Mouse (Mus musculus) hindbrain, embryonic 12.5 days (tissue): ENCODE data around the gene Ifnl3. TPM values are rescaled to one million over a fixed set of nuclear protein-coding genes. Genes with fewer than 3 reads are reported as not detected.

Experiments
- ATAC-seq: fragments of 200-750 bp; cut with Nextera tagmentation; 2 replicates; pipeline ENCODE4 v1.8.0; 2017; ENCODE audit warnings: moderate TSS enrichment; ENCODE audit not compliant: low FRiP score
- H3K27ac ChIP-seq: fragments of 300-500 bp; sonication (generic); 2 replicates; pipeline ENCODE4 v1.5.1; 2016; ENCODE audit warnings: mild to moderate bottlenecking
- H3K27me3 ChIP-seq: fragments of 300-500 bp; sonication (generic); 2 replicates; pipeline ENCODE4 v1.6.1; 2016; ENCODE audit warnings: mild to moderate bottlenecking
- H3K36me3 ChIP-seq: fragments of 300-500 bp; sonication (generic); 2 replicates; pipeline ENCODE4 v1.6.1; 2016; ENCODE audit warnings: mild to moderate bottlenecking
- H3K4me1 ChIP-seq: fragments of 300-500 bp; sonication (generic); 2 replicates; pipeline ENCODE4 v1.6.1; 2016
- H3K4me2 ChIP-seq: fragments of 300-500 bp; sonication (generic); replicated peaks from 2 replicates; pipeline ENCODE4 v1.6.1; 2016; ENCODE audit warnings: mild to moderate bottlenecking
- H3K4me3 ChIP-seq: fragments of 300-500 bp; sonication (generic); 2 replicates; pipeline ENCODE4 v1.5.1; 2016; ENCODE audit warnings: mild to moderate bottlenecking
- H3K9ac ChIP-seq: fragments of 300-500 bp; sonication (generic); 2 replicates; pipeline ENCODE4 v1.6.1; 2016; ENCODE audit warnings: mild to moderate bottlenecking, moderate library complexity
- H3K9me3 ChIP-seq: fragments of 300-500 bp; sonication (generic); replicated peaks from 2 replicates; pipeline ENCODE4 v1.6.1; 2016; ENCODE audit warnings: mild to moderate bottlenecking
- WGBS: fragments of 180-500 bp; shearing (Covaris S2); methylation state at CpG from one replicate; pipeline ENCODE4 v1.1.7; 2016; 5-methylcytosine and 5-hydroxymethylcytosine counted together
- microRNA-seq: library from miRNA; unstranded; fragments of <30 nt; microRNA quantifications from one replicate; pipeline ENCODE4, GENCODE M21; 2017
- polyA plus RNA-seq: library from polyadenylated mRNA; unstranded; fragments of >200 nt; fragmentation: Nextera tagmentation; extraction: Ambion mirVana; gene quantifications from 2 replicates; pipeline ENCODE4 v1.2.1, GENCODE M21; 2016

Gene Ifnl3
- polyA plus RNA-seq, 1 experiment from 2014 or later, result not detected

DNA sequence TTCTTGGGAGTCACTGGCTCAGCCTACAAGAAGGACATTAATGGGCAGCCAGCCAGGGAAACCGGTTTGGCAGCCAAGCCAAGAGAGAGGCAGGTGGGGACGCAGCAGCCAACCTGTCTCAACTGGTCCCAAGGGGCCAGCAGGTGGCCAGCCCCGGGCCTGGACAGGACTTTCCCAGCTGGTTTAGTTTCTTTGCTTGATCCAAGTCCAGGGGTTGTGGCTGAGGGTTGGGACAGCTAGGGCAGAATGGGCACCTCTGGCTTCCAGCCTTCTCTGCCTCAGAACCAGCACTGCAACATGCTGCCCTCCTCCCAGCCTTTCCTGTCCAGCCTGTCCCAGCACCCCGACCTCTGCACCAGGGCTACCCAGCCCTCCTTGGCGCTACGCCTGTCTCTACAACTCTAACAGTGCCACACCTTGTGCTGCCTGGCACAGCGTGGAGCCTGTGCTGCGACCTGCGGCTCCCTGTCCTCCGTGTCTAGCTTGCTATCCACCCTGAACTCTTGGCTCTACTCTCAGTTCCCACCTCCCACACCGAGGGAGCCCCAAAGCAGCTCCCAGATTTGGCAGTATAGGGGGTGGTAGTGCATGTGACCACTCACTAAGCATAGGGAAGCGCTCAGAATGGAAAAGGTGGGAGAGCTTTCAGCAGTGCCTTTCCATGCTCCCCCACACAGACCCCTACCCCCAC lies 47.8 kb downstream of the Ifnl3 start:
- no peak overlapping the region for H3K4me3 ChIP-seq
- no peaks in the 10 kb centered on the region for H3K27me3 ChIP-seq
- peaks cover 35% of the 10 kb centered on the region for H3K36me3 ChIP-seq
- H3K27ac ChIP-seq, result peak overlapping the region; percentile 4; the same call in 1 of the 2 replicates
- H3K9ac ChIP-seq, result 0 out of 2 replicates have a peak overlapping the region, but pooled peaks have one; percentile 1
- ATAC-seq, result no peak
- peaks cover 11% of the 10 kb centered on the region for H3K4me1 ChIP-seq
- no peaks in the 10 kb centered on the region for H3K9me3 ChIP-seq
- H3K4me2 ChIP-seq, result no peak overlapping the region
- 73% methylated on average over 12 of the region's 12 CpGs for WGBS

GRCm38 (mm10) chr7:28570982-28571682 lies 48.5 kb downstream of the Ifnl3 start:
- H3K9ac ChIP-seq, result 0 out of 2 replicates have a peak overlapping the region, but pooled peaks have one; percentile 1
- peaks cover 11% of the 10 kb centered on the region for H3K4me1 ChIP-seq
- H3K4me3 ChIP-seq, result no peak overlapping the region
- no peak overlapping the region for H3K4me2 ChIP-seq
- H3K9me3 ChIP-seq, result no peaks in the 10 kb centered on the region
- 58% methylated on average over 5 of the region's 5 CpGs for WGBS
- no peak for ATAC-seq
- peaks cover 30% of the 10 kb centered on the region for H3K36me3 ChIP-seq
- no peaks in the 10 kb centered on the region for H3K27me3 ChIP-seq
- peak overlapping the region; percentile 4; the same call in 1 of the 2 replicates for H3K27ac ChIP-seq

DNA sequence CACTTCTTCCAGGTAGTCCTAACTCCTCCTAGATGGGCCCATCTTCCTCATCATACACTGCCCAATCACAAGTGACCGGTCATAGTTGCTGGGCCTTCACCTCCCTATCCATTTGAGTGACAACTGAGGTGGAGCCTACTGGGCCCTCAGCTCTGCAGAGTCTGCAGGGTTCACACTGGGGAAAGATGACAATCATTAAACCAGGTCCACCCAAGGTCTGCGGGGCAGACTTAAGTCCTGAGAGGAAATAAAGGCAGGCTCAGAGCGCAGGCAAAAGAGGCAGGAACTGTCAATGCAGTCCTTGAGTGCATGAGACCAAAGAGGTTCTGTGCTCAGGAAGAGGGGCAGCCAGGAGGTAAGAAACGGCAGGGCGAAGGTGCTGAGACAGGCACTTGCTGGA lies 50.1 kb downstream of the Ifnl3 start:
- ATAC-seq, result no peak
- Histone ChIP-seq H3K4me1 (peaks cover 15% of the 10 kb centered on the region), H3K4me3 (no peak overlapping the region), H3K4me2 (no peak overlapping the region), H3K9me3 (no peaks in the 10 kb centered on the region), H3K27ac (no peak overlapping the region), H3K27me3 (no peaks in the 10 kb centered on the region), H3K9ac (no peak overlapping the region), H3K36me3 (peaks cover 15% of the 10 kb centered on the region)
- WGBS, result 88% methylated on average over 5 of the region's 5 CpGs

DNA sequence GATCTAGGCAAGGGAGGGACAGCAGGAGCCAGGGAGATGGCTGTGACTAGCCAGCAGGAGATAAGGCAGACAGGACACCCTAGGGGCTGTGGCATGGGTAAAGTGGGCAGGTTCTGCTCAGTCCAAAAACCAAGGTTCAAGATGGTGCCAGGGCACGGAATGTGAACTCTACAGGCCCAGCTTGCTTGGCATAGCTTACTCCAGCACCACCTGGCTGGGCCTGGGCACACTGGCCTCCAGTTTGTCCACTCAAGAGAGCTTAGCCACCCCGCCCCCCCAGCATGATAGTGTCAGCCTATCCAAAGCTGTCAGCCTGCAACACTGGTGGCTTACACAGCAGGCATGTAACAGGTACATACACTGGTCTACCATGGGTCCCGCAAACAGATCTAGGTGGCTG lies 50.6 kb downstream of the Ifnl3 start:
- no peak overlapping the region for H3K9ac ChIP-seq
- H3K4me1 ChIP-seq, result peaks cover 17% of the 10 kb centered on the region
- H3K4me2 ChIP-seq, result no peak overlapping the region
- no peak overlapping the region for H3K4me3 ChIP-seq
- no peak overlapping the region for H3K27ac ChIP-seq
- H3K36me3 ChIP-seq, result peaks cover 11% of the 10 kb centered on the region; the same call in 1 of the 2 replicates
- WGBS, result 93% methylated on average over 3 of the region's 3 CpGs
- H3K27me3 ChIP-seq, result no peaks in the 10 kb centered on the region
- ATAC-seq, result no peak
- no peaks in the 10 kb centered on the region for H3K9me3 ChIP-seq

Small RNA genes within 50 kb of the gene (microRNA-seq; reads per million reads assigned to microRNA genes)
- 0.81 reads per million for gene Mir7049

Other genes starting within 250 kb of the Ifnl3 start
- gene Eid2b, start 245.1 kb upstream of the Ifnl3 start, polyA plus RNA-seq, result 26.7 and 28.4 TPM in 2 replicates
- gene Selenov, start 231.7 kb upstream of the Ifnl3 start, polyA plus RNA-seq, result 0.34 and 0.82 TPM in 2 replicates
- gene Dll3, start 220.6 kb upstream of the Ifnl3 start, polyA plus RNA-seq, result 56.6 and 58.9 TPM in 2 replicates
- 142 and 160 TPM in 2 replicates for gene Timm50, start 210.8 kb upstream of the Ifnl3 start, polyA plus RNA-seq
- 105 and 112 TPM in 2 replicates for gene Supt5, start 184.1 kb upstream of the Ifnl3 start, polyA plus RNA-seq
- gene Rps16, start 172.2 kb upstream of the Ifnl3 start, polyA plus RNA-seq, result 514 and 573 TPM in 2 replicates
- gene Plekhg2, start 150.2 kb upstream of the Ifnl3 start, polyA plus RNA-seq, result 71.7 and 74.9 TPM in 2 replicates
- gene Zfp36, start 142.6 kb upstream of the Ifnl3 start, polyA plus RNA-seq, result 6.3 and 7.3 TPM in 2 replicates
- gene Med29, start 130.1 kb upstream of the Ifnl3 start, polyA plus RNA-seq, result 39.6 and 42.2 TPM in 2 replicates
- gene Paf1, start 129.9 kb upstream of the Ifnl3 start, polyA plus RNA-seq, result 83.9 and 85.9 TPM in 2 replicates
- gene Gmfg, start 85.4 kb upstream of the Ifnl3 start, polyA plus RNA-seq, result 5.9 and 6.5 TPM in 2 replicates
- gene Lrfn1, start 70.9 kb upstream of the Ifnl3 start, polyA plus RNA-seq, result 14.0 and 15.9 TPM in 2 replicates
- gene Ifnl2, start 12.4 kb upstream of the Ifnl3 start, polyA plus RNA-seq, result not detected in 2 replicates
- gene Sycn, start 18.0 kb downstream of the Ifnl3 start, polyA plus RNA-seq, result not detected in 2 replicates
- gene Nccrp1, start 24.4 kb downstream of the Ifnl3 start, polyA plus RNA-seq, result not detected in 2 replicates
- gene Samd4b, start 75.3 kb downstream of the Ifnl3 start, polyA plus RNA-seq, result 35.6 and 38.6 TPM in 2 replicates
- gene Pak4, start 75.3 kb downstream of the Ifnl3 start, polyA plus RNA-seq, result 31.8 and 34.3 TPM in 2 replicates
- 0.12 TPM in 1 of 2 replicates, not detected in the other for gene Acp7, start 108.5 kb downstream of the Ifnl3 start, polyA plus RNA-seq
- 7.0 and 8.9 TPM in 2 replicates for gene Fbxo27, start 170.0 kb downstream of the Ifnl3 start, polyA plus RNA-seq
- 8.5 and 11.1 TPM in 2 replicates for gene Fbxo17, start 194.0 kb downstream of the Ifnl3 start, polyA plus RNA-seq
- 107 and 116 TPM in 2 replicates for gene Mrps12, start 219.0 kb downstream of the Ifnl3 start, polyA plus RNA-seq
- gene Sars2, start 219.2 kb downstream of the Ifnl3 start, polyA plus RNA-seq, result 25.7 and 28.0 TPM in 2 replicates
- 3.2 and 4.0 TPM in 2 replicates for gene Ccer2, start 233.3 kb downstream of the Ifnl3 start, polyA plus RNA-seq
- gene Sirt2, start 243.9 kb downstream of the Ifnl3 start, polyA plus RNA-seq, result 90.1 and 90.4 TPM in 2 replicates
- 39.8 and 43.0 TPM in 2 replicates for gene Nfkbib, start 244.7 kb downstream of the Ifnl3 start, polyA plus RNA-seq